Mouse (Mus musculus): ENCODE data around the gene Psmd1. TPM values are rescaled to one million over a fixed set of nuclear protein-coding genes. Genes with fewer than 3 reads are reported as not detected.

The Psmd1 gene
- total RNA-seq (2023) = 46.4 TPM

DNA sequence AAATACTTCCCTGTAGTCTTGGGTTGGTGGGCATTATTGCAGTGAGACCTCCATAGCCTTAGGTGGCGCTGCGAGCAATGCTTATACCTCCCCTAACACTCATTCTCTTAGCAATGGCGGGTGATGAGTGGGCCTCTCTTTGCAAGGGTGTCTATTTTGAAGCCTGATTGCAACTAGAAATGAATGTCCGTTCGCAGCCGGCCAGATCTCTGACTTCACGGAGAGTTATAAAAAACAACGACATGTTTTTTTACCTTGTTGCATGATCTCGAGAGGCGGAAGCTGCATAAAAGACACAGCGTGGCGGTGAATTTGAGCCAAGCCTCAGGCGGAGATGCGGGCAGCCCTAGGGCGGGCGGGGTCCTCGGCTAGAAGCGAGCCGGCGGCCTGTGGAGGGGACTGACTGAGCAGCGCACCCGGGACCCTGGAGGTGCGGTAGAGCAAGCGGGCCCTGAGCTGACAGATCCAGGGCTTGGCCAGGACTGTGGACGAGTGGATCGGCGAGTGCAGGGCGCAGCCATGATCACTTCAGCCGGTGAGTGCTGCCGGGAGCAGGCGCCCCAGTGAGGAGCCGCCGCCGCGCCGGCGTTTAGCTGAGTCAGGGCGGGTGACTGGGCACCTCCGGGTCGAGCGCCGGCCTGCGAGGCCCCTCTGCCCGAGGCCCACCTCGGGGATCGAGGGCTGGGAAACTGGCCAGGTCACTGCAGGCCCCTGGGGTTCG, at the start of gene Psmd1:
Gene Psmd1 (plus strand): TSS at position 117 of the 721 bp plus-strand sequence.

DNA sequence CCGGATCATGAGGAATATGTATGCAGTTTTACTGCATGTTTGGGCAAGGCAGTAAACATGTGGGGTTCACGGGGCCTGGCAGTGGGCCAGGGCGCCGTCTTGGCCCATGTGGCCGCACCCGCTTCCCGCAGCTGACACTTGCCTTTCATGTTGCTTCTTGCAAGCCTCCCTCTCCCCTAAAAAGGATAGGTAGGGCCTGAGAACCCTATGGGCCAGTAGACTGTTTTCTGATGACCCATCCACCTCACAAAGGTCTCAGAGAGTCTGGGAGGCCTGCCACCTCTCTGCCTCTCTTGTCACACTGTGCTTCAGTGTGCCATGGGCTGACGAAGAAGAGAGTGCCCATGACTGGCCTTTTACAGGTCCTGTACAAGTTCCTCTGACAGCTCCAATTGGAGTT, 47.7 kb upstream of the Psmd1 start, which contains the start of gene Spata3:
Gene Spata3 (plus strand): TSS at position 301 of the 400 bp plus-strand sequence.

DNA sequence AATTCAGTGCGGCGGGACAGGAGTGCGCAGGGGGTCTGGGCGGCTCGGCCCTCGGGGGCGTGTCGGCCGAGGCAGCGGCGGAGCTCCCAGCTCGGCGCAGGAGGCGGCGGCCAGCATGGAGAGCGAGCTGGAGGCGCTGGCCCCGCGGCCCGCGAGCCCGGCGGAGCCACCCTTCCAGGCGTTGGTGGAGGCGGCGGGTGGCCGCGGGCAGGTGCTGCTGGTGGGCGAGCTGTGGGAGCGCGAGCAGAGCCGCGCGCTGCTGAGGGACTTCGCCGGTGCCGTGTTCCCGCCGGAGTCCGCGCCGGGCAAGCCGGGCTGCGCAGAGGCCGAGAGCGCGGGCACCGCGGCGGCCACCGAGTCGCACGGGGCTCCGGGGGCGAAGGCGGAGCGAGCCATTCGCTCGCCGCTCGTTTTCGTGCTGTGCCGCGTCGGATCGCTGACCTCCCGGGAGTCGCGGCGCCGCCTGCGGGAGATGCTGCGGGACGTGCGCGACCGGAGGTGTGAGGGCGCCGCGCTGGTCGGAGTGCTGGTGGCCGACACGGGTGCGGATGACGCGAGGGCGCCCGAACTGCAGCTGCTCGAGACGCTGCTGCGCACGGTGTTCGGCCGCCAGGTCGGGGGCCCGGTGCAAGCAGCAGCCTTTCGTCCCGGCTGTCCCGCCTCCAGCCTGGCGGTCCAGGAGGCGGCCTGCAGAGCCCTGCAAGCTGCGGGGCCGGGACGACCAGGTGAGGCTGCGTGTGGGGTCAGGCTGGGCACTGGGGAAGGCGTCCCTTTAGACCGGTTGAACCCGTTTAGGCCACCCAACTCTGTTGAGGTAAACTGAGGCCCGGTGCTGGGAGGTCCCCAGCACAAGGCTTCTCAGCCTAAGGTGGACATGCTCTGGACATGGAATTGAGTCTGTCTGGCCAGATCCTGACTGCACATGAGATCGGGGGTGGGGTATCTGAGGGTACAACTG, 18.1 kb upstream of the Psmd1 start, which contains the start of gene 2810459M11Rik:
Gene 2810459M11Rik (plus strand): TSS at position 16 of the 958 bp plus-strand sequence.

DNA sequence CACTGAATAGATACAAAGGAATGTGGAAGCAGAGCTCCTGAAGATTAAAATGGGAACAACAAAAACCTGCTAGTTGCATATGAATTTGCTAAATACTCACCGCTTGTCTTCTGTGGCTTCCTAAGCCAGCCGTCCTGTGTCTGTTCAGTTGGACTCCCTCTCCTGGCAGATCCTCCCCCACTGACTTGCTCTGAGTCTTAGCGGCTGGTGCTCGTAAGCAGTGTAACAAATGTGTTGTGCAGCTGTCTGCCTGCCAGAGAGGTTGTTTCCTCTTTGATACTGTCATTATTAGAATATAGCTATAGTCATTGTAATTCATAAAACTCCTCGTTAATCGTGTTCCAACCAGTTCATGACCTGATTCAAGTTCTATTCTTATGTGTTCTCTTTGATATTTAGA, 47.6 kb downstream of the Psmd1 start, which contains the start of gene Htr2b:
Gene Htr2b (minus strand): TSS at position 192 of the 400 bp plus-strand sequence.

DNA sequence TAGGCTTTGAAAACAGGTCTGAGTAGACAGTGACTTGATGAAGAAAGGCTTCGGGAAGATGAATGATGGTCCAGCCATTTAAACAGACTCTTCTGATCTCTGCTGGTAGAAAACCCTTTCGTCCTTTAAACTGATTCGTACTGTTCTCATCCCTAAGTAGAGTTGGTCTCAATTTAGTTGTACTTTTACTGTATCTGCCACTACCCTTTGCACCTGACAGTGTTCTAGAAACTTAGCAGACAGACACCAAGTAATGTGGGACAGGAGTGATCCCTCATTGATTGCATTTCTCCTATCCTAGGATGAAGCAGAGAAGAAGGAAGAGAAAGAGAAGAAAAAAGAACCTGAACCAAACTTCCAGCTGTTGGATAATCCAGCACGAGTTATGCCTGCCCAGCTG, 69.2 kb downstream of the Psmd1 start, which contains the start of gene Gm21972:
Gene Gm21972 (plus strand): TSS at position 301 of the 400 bp plus-strand sequence.

DNA sequence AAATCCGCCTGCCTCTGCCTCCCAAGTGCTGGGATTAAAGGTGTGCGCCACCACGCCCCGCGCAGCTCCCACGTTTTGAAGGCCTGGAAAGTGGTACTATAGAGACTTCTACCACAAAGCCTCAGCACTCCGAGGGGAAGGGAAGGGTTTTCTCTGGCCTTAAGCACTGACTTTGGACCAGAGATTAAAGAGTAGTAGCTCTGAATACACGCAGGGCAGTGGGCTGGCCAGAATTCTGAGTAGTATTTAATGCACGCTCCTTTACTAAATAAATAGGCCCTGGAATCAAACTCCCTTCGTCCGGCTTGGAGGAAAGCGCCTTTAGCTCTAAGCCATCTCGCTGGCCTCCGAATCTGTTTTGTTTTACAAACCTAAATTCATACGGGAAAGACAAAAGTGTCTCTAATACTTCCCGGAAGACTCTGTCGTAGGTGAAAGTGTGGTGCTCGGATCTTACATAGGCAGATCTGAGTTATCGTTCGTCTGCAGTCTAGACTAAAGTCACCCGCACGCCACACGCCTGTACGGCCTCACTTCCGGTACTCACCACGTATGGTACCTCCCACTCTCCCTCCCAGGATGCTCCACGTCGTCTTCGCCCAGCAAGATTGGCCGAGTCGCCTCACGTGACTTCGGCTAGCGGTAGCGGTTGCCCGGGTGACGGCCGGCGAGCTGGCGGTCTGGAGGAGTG, 90.1 kb downstream of the Psmd1 start, which contains the start of gene Armc9:
Gene Armc9 (plus strand): TSS at position 648 of the 691 bp plus-strand sequence.

Other genes starting within 250 kb of the Psmd1 start
- 67.8 TPM for gene Itm2c, start 170.1 kb upstream of the Psmd1 start, total RNA-seq (2023)
- gene 4933407L21Rik, start 135.9 kb upstream of the Psmd1 start, total RNA-seq (2023) = 0.73 TPM
- 0.53 TPM for gene Gpr55, start 103.4 kb upstream of the Psmd1 start, total RNA-seq (2023)
- not detected for gene Spata3, start 47.6 kb upstream of the Psmd1 start, total RNA-seq (2023)
- 0.38 TPM for gene 2810459M11Rik, start 18.5 kb upstream of the Psmd1 start, total RNA-seq (2023)
- gene Htr2b, start 47.6 kb downstream of the Psmd1 start, total RNA-seq (2023) = not detected
- gene Gm21972, start 69.2 kb downstream of the Psmd1 start, total RNA-seq (2023) = not detected
- 7.8 TPM for gene Armc9, start 90.4 kb downstream of the Psmd1 start, total RNA-seq (2023)
- 4.7 TPM for gene B3gnt7, start 238.4 kb downstream of the Psmd1 start, total RNA-seq (2023)

All from CD4-positive naive resting alpha-beta T cell, adult 76 days (primary cell).